Mouse (Mus musculus): ENCODE data around the gene Arhgap31.

Gene Arhgap31

DNA sequence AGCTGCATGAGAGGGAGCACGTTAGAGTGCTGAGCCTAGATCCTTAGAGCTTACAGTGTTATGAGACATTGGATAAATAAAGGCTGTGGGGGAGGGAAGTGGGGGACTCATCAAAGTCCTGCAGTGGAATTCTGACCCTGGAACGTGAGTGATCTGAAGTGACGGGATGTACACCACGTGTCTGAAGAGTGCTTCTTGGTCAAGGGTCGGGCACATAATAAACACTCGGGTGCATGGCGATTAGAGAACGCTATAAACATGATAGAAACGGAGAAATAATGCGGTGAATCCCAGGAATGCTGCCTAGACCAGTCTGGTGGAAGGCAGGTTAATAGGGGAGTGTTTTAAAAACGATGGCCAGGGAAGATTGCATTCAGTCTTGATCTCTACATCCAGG, 63.6 kb downstream of the Arhgap31 start:
- DNase-seq (ENCODE audit: low spot score), result no peak

DNA sequence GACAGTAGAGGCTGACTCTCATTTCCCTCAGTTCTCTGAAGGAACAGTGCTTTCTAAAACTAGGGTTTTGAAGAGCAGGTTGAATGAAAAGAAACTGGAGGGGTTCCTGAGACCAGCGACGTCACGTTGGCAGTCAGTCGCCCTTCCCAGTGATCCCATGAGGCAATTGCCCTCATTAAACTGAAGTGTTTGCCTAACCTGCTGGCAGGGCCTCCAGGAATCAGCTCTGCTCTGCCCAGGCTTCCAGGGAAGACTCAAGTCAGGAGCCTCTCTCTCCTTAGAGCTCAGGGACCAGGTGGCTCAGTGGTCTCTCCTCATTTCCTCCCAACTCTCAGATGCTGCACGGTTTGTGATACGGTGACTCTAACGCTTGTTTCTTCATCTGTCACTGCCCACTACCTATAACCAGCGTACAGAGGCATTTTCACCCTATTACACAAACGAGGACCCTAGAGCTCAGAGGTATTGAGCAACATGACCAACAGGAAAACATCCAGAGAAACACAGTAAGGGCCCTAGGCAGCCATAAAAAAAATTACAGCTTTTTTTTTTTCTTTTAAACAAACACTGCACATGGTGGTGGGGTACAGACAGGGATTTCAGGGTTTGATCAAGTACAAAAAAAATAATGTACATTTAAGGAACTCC, 64.2 kb downstream of the Arhgap31 start:
- DNase-seq (ENCODE audit: low spot score), result no peak

DNA sequence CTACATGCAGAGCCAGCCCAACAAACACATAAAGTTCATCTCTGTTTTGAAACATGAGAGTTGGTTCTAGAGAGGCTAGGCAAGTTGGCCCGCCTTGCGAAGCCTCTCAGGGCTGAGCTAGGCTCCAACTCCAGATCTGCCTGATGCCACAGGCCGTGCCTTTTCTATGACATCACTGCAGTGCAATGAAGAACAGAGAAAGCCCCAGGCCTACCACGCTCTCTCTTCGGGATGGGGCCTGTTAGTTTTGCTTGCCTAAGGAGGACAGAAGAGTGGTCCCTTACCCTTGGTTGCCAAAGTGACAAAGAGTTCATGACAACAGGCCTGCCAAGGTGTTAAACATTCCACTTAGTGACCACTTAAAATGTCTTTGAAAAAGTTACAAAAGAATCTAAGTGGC, 64.9 kb downstream of the Arhgap31 start:
- no peak for DNase-seq (ENCODE audit: low spot score)

GRCm38 (mm10) chr16:38644455-38644854, 68.6 kb downstream of the Arhgap31 start:
- no peak for DNase-seq (ENCODE audit: low spot score)

- DNase-seq (ENCODE audit: low spot score), result no peak
Measured at GRCm38 (mm10) chr16:38637085-38637484, 76.0 kb downstream of the Arhgap31 start.

DNA sequence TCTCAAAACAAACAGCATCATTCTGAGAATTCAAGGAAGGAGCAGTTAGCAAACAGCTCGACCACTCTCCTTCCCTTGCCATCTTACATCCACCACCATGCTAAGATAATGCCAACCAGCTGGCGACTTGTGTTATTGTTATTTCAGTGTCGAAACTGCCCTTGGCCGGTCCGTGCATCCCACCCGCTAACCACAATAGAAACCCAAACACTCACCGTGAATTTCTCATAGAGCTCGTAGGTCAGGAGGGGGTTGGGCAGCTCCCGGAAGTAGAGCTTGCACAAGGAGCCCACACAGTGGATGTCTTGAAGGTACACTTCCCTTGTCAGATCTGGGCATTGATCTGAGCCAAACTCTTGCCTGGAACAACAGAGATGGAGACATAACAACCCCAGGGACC, 76.4 kb downstream of the Arhgap31 start:
- DNase-seq (ENCODE audit: low spot score), result no peak

DNA sequence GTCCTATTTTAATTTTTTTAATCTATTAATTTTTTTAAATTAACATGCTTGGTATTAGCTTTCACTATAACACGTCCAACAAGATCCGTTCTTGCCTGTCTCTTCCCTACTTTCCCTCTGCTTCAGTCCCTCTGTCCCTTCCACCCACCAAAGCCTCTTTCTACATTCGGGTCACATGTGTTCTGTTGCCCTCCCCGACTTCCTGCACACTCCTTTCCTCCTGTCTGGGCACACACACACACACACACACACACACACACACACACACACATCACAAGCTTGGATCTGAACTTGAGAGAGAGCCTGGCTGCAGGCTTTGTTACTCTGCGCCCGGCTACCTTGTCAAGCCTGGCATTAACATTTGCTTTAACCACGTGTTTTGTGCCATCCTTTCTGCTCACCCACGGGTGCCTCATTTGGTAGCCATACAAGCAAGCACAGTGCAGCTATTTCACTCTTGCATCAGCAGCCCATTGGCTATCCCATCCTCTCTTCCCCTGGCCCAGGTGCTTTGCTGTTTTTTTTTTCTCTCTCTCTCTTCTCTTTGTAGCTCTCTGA, 77.2 kb downstream of the Arhgap31 start:
- DNase-seq (ENCODE audit: low spot score), result no peak

DNA sequence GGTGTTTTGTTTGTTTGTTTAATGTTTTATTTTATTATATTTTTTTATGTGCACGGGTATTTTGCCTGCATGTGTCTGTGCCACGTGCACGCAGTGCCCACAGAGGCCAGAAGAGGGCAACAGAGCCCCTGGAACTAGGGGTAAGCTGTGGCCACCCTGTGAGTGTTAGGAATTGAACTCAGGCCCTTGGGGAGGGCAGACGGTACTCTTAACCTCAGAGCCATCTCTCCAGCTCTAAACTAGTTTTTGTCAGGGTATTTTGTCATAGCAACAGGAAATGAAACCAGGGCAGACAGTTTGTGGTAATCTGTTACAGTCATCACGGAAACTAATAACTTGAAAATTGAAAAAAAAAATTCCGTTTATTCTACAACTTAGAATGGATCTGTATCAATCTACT, 80.9 kb downstream of the Arhgap31 start:
- no peak for DNase-seq (ENCODE audit: low spot score)

DNA sequence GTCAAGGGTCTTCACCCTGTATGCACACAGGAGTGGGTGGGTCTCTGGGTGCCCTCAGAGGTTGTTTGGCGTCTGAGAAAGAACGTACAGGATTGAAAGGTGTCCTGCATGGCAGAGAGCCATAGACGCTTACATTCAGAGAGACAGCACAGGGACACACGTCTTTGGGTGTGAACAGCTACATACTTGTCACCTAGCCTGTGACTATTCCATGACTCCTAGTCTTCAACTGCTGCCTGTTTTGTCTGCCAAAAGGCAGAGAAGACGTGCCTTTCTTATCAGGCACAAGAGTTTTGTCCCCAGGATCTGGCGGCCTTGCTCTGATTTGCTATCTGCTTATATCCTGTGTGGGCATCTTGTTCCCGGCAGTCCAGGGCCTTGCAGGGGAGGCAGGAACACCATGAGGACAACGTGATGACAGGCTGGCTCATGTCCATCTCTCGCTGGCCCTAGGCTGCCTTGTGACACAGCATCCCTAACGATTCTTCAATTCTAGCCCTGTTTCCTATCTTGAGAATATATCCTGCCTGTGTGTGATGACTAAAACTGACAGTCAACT, 87.2 kb downstream of the Arhgap31 start:
- DNase-seq (ENCODE audit: low spot score), result peak; percentile 81

DNA sequence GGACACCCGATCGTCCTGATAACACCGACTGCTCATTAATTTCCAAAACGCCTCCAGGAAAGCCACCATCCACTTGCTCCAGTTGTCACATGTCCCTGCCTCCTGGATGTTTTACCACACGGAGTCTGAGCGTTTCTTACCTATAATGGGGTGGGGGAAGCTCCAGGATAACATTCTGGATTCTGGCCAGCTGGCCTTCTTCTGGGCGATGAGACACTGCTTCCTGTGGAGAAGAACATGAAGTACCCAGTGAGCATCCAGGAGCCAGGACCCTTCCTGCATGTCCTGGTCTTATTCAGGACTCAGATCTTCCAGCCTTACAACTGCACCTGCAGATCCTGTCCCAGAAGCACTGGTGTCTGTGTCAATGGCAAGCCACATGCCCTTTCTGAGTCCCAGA, 87.7 kb downstream of the Arhgap31 start:
- DNase-seq (ENCODE audit: low spot score), result no peak

DNA sequence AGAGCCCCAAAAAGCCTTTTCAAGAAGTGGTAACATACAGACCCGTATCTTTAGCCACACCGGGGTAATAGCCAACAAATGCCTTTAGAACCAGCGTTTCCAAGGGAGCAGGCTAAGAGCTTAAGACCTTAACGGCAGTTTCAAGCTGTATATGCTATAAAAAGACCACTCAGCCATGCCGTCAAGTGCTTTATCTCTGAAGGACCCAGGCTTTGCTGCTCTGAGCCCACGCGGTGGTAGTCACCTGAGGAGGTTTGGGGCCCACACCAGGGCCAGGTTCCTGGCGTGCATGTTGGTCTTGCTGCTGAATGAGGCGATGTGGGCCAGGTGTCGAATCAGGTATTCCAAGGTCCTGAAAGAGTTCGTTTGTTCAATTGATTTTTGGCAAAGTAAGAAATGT, 88.8 kb downstream of the Arhgap31 start:
- no peak for DNase-seq (ENCODE audit: low spot score)

GRCm38 (mm10) chr16:38622283-38622682, 90.8 kb downstream of the Arhgap31 start:
- no peak for DNase-seq (ENCODE audit: low spot score)

DNA sequence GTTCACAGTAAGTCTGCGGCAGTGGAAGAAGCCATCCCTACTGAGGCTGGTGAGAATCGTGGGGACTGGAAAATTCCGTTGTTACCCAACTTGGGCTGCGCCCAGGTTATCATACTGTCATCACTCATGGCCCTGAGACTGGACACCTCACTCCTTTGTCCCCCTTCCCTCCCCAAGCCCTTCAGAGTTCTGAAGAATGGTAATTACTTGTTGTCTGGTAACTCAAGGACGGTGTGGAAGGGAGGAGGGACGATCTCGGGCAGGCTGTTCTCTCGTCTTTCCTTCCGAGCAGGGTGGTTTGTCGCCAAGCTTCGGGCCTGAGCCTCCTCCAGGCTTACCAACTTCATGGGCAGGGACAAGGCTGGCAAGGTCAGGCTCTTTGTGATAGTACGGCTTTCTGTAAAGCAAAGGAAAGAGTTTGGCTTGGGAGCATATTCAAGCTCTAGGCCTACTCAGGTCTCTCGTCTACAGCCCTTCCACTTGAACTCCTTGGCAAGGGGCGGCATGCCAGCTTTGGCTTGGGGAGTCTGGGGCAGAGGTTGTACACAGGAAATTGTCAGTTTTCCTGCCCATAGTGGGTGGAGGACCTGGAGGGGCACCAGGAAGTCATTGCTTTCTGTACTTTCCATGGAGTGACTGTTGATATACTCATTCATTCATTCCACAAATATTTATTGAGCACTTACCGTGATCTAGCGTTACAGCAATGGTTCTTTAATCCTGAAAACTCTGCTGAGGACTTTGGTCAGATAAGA, 92.2 kb downstream of the Arhgap31 start:
- peak; percentile 67 for DNase-seq (ENCODE audit: low spot score)

GRCm38 (mm10) chr16:38619054-38619453, 94.0 kb downstream of the Arhgap31 start:
- DNase-seq (ENCODE audit: low spot score), result peak; percentile 68

- DNase-seq (ENCODE audit: low spot score), result no peak
Measured at GRCm38 (mm10) chr16:38617977-38618376, 95.1 kb downstream of the Arhgap31 start.

DNA sequence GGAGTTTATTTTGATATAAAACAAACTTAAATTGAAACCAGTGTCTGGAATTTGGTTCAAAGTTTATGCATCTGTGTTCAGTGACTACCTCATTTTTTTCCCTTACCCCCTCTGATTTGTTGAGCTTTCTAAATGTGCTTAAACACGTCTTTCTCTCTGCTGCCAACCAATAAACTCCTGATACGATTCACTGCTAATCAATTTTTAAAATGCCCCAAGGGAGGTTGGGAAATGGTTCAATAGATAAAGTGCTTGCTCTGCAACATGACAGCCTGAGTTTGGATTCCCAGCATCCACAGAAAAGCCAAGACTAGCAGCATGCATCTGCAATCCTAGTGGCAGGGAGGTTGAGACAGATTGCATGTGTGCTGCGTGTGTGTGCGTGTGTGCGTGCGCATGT, 99.4 kb downstream of the Arhgap31 start:
- DNase-seq (ENCODE audit: low spot score), result no peak

DNA sequence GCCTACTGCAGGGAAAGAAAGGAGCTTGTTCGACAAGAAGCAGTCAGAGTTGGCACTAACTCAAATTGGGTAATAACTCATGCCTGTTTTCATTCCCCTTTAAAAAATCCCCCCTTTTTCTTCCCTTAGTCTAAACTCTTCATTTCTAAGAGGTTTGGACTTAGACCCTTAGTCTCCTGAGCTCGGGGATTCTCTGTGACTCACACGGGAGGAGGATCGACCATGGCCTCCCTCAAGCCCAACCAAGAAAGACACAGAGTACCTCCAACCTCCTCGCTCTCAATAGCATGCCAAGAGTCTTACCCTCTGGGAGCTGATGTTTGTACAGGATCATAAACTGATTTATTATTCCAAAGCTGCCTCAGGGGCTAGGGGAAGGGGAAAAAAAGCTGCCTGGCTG, 100.4 kb downstream of the Arhgap31 start:
- no peak for DNase-seq (ENCODE audit: low spot score)

DNA sequence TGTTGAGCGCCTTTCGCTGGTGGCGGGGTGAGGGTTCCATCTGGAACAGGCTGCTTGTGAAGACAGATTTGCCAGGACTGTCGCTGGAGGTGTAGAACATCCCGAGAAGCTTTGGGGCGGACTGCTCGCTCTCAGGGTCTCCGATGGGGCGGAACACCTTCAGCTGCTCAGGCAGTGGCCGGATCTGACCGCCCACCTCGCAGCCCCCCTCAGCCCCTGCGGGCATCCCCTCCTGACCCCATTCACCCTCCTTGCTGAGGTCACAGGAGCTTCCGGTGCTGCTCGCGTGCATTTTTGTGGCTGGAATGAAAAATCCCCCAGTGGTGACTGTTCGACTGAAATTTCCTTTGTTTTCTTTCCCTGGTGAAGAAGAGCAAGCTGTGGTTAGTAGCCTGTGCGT, 104.0 kb downstream of the Arhgap31 start:
- no peak for DNase-seq (ENCODE audit: low spot score)

- no peak for DNase-seq (ENCODE audit: low spot score)
Measured at GRCm38 (mm10) chr16:38608687-38609086, 104.4 kb downstream of the Arhgap31 start.

DNA sequence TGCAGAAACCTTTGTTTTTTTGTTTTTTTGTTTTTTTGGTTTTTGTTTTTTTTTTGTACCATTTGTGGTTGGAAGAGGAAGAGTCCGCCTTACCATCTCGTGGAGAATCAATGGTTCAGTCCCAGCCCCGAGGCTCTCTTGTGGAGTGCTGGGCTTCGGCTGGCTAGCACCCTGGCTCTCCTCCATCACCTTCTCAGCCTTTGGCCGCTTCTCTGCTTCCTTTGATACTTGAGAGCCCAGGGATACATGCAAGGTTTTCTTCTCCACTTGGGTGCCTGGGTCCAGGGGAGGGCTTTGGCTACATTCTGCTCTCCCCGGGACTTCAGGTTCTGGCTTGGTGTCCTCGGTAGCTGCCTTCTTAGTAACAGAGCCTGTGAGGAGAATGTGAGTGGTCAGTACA, 106.6 kb downstream of the Arhgap31 start:
- DNase-seq (ENCODE audit: low spot score), result no peak

DNA sequence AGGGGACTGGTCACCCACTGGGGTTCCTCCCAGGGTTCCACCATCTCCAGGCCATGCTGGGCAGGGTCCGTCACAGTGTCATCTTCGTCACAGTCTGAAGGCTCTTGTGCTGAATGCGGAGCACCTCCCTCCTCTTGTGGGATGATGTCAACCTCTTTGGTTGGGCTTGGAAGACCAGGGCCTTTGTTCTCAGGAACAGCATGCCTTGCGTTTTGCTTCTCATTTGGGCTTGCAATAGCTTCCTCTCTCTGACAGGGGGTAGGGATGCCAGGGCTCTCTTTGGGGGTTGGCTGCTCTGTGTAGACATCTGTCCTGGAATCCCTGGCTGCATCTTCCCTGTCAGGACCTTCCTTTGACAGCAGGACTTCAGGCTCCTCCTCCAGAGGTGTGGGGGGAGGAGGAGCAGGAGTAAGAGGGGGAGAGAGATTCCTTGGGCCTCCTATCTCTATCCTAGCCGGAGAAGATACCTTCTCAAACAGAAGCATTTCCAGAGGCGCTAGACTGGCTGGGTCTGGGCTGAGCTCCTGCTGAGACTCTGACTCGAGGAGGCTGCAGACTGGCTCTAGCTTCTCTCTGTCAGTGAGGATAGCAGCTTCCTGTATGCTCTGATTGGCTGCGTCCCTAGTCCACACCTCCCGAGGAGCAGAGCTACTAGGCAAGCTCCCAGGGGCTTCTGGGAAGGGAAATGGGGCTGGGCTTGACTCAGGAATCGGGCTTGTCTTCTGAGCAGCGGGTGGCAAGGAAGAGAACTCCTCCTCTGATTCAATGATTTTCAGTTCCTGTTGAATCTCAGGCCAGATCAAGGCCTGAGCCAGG, 109.9 kb downstream of the Arhgap31 start:
- DNase-seq (ENCODE audit: low spot score), result peak; percentile 39

DNA sequence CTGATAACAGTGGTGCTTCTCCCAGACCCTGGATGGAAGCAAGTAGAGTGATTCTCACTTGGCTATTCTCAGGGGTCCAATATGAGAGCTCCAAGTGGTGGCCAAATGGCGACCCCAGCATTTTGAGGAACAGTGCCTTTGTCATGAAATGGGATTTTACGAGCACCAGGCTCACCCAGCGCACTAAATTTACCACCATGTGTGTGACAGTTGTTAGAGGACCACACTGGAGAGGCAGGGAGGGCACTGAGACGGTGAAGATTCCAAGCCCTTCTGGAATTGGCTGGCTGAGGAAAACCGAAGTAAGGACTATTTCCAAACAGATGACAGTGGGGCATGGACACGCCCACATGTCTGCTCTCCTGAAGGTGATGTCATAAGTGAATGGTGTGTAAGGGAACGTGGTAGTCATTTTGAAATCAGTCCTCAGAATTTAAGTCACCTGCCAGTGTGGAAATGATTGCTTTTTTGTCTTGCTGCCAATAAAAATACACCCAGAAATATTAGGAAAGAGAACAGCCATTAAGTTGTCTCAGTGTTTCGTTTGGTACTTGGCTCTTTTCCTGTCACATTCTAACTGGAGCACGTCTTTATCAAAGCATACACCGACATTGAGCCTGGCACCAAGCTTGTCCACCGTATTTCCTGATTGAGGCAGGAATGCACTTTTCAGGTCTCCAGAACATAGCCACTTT, 113.9 kb downstream of the Arhgap31 start:
- no peak for DNase-seq (ENCODE audit: low spot score)

All from testis, postnatal 14 days (tissue).